Mouse (Mus musculus) neutrophil, adult 65 days (primary cell): ENCODE measurements around the gene Epp13. TPM values are rescaled to one million over a fixed set of nuclear protein-coding genes. Genes with fewer than 3 reads are reported as not detected.

Source experiments
- total RNA-seq: library from RNA; stranded (reverse); gene quantifications from 2 replicates; pipeline ENCODE4 v1.2.4, GENCODE M21; 2023

Gene Epp13
- total RNA-seq = not detected in 2 replicates

DNA sequence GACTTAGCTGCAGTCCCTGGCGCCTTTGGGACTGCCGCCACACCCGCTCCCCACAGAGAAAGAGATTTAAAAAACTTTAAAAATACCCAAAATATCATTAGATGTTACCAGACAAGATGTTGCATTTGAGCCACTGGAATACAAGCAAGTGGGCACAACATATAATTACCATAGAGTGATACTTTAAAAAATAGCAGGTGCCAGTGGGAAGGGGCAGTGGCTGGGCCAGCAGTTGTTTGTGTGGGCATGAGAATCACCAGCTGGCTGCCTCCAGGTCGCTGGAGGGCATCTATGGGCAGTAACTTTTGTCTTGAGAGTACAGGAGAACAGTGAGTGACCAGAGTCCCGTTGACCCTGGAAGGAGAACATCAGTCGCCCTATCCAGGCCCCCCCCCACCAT, at the start of gene Epp13:
Gene Epp13, plus strand, starts transcription at position 301 of the 400 bp plus-strand sequence.

DNA sequence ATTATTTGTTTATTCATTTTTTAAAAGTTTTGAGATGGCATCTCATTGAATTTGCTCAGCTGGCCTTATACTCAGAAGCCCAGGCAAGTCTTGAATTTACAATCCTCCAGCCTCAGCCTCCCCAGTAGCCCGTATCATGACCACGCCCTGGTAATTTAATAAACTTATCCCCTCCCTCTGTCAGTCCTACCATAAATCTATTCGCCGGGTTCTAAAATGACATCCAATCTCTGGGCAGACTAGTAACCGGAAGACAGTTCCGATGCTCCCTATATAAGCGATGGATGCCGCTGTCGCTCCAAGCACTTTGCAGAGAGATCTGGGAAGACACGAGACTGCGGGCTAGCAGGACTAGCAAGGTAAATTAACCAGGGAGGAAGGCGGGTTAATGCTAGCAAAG, 30.5 kb upstream of the Epp13 start, which contains the start of gene Zscan5b:
Gene Zscan5b, plus strand, starts transcription at position 301 of the 400 bp plus-strand sequence.

GRCm38 (mm10) chr7:6285842-6286705, 33.6 kb downstream of the Epp13 start, which contains the start of gene Zfp667:
Gene Zfp667 (plus strand): TSS chr7:6286579.

DNA sequence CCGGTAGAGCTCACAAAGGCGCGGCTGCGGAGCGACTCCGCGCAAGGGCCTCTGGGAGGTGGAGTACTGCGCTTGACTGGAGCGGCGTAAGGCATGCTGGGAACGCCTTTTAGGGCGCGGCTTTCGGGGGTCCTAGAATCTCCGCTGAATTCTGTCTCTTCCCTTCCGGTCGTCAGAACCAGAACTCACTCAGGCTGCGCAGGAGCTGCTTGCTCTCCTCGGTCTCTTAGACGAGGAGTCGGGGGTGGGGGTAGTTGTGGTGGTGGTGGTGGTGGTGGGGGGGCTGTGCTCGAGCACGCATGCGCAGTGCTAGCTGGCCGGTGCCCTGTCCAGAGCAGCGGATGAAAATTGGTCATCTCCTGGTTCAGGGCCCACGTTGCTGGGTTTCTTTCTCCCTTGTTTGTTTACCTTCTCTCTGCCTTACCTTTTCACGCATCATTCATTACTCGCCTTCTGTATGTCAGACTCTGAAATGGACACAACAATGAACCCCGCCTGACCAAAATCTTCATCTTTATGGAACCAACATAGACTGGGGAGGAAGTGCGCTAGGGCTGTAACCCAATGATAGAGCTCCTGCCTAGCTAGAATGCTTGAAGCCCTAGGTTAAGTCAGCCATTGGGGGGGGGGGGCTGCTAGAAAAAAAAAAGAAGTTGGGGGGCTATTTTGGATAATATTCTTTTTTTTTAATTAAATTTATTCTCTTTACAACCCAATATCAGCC, 78.9 kb downstream of the Epp13 start, which contains the start of gene Zfp583:
Gene Zfp583, minus strand, starts transcription at position 53 of the 724 bp plus-strand sequence.

Other genes starting within 250 kb of the Epp13 start
- gene Vmn1r65, start 241.7 kb upstream of the Epp13 start, total RNA-seq = not detected in 2 replicates
- not detected in 2 replicates for gene Nlrp4c, start 207.5 kb upstream of the Epp13 start, total RNA-seq
- gene Zfp787, start 96.7 kb upstream of the Epp13 start, total RNA-seq = 36.8 and 42.4 TPM in 2 replicates
- 3.5 and 4.4 TPM in 2 replicates for gene Zfp444, start 80.5 kb upstream of the Epp13 start, total RNA-seq
- gene Galp, start 55.6 kb upstream of the Epp13 start, total RNA-seq = not detected in 2 replicates
- not detected in 2 replicates for gene Zscan5b, start 30.4 kb upstream of the Epp13 start, total RNA-seq
- gene Zfp667, start 33.9 kb downstream of the Epp13 start, total RNA-seq = 0.16 and 0.34 TPM in 2 replicates
- gene Zfp583, start 78.6 kb downstream of the Epp13 start, total RNA-seq = 1.1 TPM in 1 of 2 replicates, not detected in the other
- not detected in 2 replicates for gene Gm3854, start 91.0 kb downstream of the Epp13 start, total RNA-seq
- 0.52 and 0.69 TPM in 2 replicates for gene Zfp78, start 110.6 kb downstream of the Epp13 start, total RNA-seq
- gene Zfp28, start 130.6 kb downstream of the Epp13 start, total RNA-seq = 1.8 and 2.3 TPM in 2 replicates
- not detected in 2 replicates for gene Smim17, start 146.0 kb downstream of the Epp13 start, total RNA-seq
- 0.09 TPM in 1 of 2 replicates, not detected in the other for gene Gm20715, start 157.6 kb downstream of the Epp13 start, total RNA-seq
- not detected in 2 replicates for gene Olfr1344, start 186.0 kb downstream of the Epp13 start, total RNA-seq
- not detected in 2 replicates for gene Olfr1336, start 203.5 kb downstream of the Epp13 start, total RNA-seq
- not detected in 2 replicates for gene Olfr1346, start 214.4 kb downstream of the Epp13 start, total RNA-seq
- gene Olfr5, start 234.2 kb downstream of the Epp13 start, total RNA-seq = not detected in 2 replicates
- not detected in 2 replicates for gene Olfr1347, start 247.0 kb downstream of the Epp13 start, total RNA-seq